Mouse (Mus musculus) ES-E14 (cell line): ENCODE measurements at regions not wholly inside any gene's neighbourhood (a gene's known extent, or its start where the extent isn't known, plus 50 kb on each side); places are given as distances from the start of the nearest gene placed in this dataset.

Experiments used
- CHD2 ChIP-seq: IDR thresholded peaks from 2 replicates; pipeline ENCODE4 v1.6.1; 2014; ENCODE audit warnings: mild to moderate bottlenecking, low read depth, low read length, inconsistent platforms
- HCFC1 ChIP-seq: IDR thresholded peaks from 2 replicates; pipeline ENCODE4 v1.6.1; 2012; ENCODE audit warnings: low read length, inconsistent platforms, borderline replicate concordance; ENCODE audit not compliant: insufficient read depth
- ZNF384 ChIP-seq: IDR thresholded peaks from 2 replicates; pipeline ENCODE4 v1.6.1; 2012; ENCODE audit warnings: low read depth, low read length, inconsistent platforms

DNA sequence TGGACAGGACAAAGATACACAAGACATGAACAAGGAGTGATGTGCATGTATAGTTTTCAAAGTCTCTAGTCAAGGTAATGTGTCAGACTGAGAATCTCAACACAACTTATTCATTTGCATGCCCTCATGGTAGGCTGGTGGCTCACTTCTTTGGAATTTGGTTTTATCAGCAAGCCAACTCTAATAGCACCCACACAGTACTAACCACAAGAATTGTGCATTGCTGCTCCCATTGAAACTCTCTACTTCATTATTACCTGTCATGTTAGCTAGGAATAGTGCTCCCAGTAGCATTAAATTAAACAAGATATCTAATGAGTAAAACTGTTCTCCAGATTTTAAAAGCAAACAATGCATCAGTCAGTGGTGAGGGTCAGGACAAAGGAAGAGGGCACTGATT, 70.5 kb upstream of the Thrb start:
- TF ChIP-seq CHD2 (no peak), HCFC1 (no peak), ZNF384 (no peak)
